Mouse (Mus musculus) thymus, adult 18-20 months (tissue): ENCODE measurements around the gene Cldn10.
A peak's percentile ranks its signal among the peaks of the same experiment; 100 is the strongest.
"Not testable (repeated sequence)": the region's sequence is repeated elsewhere in the genome, so short reads cannot be mapped to it uniquely, and the experiment has no call there.

Experiments
- DNase-seq, 2 experiments: peaks; one replicate each; pipeline ENCODE4 v3.0.0; 2022; ENCODE audit warnings: mixed read lengths in 2 of 2

Gene Cldn10

DNA sequence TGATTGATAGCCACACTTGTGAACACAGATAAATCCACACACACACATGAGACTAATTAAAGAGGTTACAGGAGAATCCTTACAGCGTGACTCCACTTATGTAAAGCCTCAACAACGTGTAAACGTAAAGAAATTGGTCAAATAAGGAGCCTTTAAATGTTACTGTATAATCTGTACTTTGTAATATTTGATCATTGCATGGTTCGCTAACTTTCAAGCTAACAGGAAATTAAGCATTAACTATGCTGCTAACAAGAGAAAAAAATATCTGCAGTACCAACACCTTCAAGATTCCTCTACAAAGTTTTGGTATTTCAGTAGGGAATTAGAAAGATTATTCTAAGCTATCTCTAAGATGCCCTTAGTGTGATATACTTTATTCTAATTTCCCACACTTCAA lies at the start of gene Cldn10:
Cldn10 (plus strand) TSS at position 288 of the 400 bp plus-strand sequence.
- no peak for DNase-seq

- no peak for DNase-seq
Measured at GRCm38 (mm10) chr14:118741780-118742179, 45.9 kb upstream of the Cldn10 start.

GRCm38 (mm10) chr14:118742862-118743261 lies 44.8 kb upstream of the Cldn10 start:
- DNase-seq, result no peak

DNA sequence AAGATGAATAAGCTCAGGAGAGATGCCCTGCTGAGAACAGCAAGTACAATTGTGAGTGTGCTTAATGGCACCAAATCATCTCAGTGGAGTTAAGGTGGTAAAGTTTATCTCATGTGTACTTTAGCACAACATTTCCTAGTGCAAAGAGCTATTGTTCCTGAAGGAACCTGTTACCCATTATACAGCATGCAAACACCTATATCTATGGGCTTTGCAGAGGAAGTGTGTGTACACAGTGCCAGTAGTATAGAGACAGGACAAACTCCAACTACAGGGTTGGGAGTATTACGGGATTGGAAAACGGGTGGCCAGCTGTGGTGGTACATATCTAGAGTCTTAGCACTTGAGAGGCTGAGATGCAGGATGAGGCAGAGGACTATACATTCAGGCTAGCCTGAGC lies 38.6 kb upstream of the Cldn10 start:
- DNase-seq, result no peak

- DNase-seq, result no peak
Measured at GRCm38 (mm10) chr14:118749715-118750114, 38.0 kb upstream of the Cldn10 start.

- no peak for DNase-seq
Measured at GRCm38 (mm10) chr14:118750505-118751192, 37.1 kb upstream of the Cldn10 start.

- DNase-seq, result no peak
Measured at GRCm38 (mm10) chr14:118751193-118751753, 36.4 kb upstream of the Cldn10 start.

DNA sequence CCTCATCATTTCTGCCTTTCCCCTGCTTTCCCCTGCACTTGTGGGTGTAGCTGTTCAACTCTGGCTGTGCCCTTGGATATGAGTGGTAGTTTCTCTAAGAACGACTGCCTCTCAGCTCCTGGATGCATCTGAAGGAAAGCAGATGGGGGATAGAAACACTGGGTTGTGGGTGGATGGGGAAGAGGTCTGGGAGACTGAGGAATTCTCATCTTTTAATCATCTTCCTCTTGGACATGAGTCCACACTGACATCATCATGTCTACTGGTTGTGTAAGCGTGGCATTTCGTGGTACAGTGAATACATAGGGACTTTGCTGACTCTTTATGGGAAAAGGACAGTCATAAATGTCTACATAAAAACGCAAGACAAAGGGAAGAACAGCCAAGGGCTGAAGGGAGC lies 31.7 kb upstream of the Cldn10 start:
- DNase-seq, result no peak

- DNase-seq, result no peak
Measured at GRCm38 (mm10) chr14:118756566-118756965, 31.1 kb upstream of the Cldn10 start.

DNA sequence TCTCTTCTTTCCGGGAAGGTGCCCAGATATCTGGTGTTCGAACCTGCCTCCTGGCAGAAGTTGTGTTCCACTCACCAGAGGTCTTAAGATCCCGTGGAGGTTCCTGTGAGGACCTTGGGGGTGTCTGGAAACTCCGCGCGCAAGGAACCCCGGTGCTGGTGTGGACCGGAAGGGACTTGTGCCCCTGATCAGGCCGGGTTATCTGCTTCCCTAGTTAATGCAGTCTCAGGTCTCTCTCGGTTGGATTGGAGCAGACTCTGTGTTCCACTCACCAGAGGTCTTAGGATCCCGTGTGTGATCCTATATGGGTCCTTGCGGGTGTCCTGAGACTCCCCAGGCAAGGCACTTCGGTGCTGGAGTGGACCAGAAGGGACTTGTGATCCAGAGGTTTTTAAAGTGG lies 24.3 kb upstream of the Cldn10 start:
- not testable (repeated sequence) for DNase-seq

DNA sequence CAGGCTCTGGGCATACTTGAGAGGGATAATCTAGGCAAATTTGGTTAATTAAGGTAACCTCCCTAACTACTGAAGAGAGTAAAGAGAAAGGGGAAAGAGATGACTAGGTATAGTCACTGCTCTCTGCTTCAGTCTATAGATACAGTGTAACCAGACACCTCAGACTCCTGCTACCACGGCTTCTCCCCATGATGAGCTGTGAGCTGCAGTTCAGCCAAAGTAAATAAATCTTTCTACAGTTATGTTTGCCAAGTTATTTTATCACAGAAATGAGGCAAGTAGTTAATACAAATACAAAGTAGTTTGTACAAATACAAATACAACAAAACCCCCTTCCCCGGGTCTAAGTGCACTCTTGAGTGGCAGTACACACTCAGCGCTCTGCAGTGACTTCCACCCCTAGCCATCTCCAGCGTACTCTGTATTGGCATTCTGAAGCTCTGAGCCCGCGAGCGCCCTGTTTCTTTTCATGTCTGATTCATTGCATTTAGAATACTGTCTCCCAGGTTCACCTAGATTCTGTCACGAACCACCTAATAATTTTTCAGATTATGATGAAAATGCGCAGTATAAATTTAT lies 23.7 kb upstream of the Cldn10 start:
- DNase-seq, result no peak

DNA sequence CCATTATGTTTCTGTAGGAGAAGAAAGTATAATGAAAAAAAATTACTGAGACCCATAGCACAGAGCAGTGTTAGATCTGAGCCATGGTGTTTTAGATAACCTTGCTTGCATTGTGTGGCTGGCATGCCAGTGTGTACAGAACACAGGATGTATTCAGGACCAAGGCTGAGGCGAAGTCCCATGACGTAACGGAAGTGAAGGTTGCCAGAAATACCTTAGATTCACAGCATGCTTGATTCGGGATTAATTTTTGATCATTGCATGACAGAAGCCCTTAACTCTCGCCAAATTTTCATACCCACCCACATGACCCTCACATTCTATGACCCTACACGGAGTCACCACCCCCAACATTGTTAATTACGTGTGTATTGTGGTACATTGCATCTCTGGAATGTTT lies 22.4 kb upstream of the Cldn10 start:
- DNase-seq, result no peak

DNA sequence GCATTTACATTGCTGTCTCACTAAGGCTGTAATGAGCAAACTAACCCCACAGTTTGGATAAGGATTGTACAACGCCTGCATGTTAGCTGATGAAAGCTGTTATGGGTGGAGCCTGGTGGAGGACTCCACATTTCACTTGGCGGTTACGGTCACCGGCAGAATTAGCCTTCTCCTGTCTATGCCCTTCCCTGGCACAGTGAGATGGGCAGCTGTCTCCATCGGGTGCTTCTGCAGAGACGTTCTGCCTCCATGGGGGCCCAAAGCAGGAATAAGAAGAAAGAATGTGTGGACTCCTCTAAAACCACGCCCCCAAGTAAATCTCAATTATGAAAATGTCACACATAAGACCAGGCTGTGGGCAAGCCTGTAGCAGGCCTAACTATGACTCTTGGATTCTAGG lies 21.8 kb upstream of the Cldn10 start:
- DNase-seq, result no peak

DNA sequence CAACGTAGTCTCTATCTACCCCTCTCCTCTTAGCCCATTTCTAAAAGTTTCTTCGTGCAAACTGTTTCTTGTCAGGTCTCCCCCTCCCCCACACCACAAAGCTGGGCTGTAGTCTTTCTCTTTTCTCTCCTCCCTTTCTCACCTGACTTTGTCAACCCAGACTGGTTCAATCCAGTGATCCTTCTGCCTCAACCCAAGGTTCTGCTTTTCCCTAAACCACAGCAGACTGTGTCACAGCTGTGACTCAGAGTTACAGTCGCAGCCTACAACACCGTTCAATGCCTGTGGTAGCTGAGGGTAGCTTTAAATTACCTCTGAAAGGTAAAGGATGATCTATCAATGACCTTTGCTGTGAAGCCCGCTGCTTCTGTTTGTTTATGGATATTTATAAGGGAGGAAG lies 21.3 kb upstream of the Cldn10 start:
- no peak for DNase-seq

GRCm38 (mm10) chr14:118767673-118768353 lies 19.9 kb upstream of the Cldn10 start:
- peak; percentile 58 to 63 for DNase-seq

DNA sequence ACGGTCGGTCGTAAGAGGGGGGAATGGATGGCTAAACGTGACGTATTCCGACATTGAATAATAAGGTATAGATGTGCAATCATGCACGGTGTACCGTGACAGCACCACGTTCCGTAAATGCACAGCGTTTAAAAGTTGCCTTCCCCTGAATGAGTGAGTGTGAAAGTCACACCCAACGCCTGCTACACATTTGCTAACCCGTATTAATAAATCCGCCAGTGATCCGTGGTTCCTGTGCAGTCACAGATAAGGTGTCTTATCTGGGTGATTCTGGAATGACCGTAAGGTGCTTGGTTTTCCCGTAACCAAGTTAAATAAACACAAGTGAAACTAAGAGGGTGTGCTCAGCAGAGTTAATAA lies 19.4 kb upstream of the Cldn10 start:
- no peak for DNase-seq

- no peak for DNase-seq
Measured at GRCm38 (mm10) chr14:118773668-118774067, 14.0 kb upstream of the Cldn10 start.

DNA sequence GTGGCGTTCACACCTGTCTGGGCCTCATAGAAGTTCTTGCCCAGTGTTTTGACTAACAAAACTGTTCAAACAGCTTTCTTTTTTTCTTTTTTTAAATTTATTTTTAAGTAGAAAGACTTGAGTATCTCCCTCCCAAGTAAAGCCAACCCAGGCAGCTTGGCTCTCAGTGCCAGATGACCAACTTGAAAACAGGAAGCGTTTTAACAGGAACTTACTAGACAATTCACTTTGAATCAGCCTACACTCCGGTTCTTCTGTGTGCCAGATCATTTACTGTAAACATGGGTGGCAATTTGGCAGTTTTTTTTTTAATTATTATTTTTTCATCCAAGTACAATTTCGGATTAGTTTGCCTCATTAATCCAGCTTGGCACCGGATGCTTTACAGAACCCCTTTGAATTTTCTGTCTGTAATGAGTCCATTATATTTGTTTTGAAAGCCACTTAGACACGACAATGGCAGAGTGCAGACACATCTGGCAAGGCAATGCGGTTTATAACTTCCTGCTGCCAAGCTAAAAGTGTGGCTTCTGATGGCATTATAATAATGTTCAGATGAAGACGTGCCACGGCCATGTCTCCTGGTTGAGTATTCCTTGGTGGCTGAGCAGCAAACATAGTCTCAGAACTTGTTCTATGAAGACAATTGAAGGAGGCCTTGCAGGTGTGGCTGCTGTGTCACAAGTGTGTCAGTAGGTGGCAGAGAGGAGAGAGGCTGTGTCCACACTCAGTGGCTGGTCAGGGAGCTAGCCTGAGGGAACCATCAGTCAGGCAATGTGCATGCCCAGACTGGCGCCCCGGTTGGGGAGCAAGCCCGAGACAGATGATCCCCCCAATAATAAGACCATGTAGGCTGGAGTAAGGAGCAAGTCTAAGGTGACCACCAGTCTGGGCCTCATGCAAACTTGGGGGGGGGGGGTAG lies 12.9 kb upstream of the Cldn10 start:
- DNase-seq, result peak in 1 of 2 experiments; percentile 51

DNA sequence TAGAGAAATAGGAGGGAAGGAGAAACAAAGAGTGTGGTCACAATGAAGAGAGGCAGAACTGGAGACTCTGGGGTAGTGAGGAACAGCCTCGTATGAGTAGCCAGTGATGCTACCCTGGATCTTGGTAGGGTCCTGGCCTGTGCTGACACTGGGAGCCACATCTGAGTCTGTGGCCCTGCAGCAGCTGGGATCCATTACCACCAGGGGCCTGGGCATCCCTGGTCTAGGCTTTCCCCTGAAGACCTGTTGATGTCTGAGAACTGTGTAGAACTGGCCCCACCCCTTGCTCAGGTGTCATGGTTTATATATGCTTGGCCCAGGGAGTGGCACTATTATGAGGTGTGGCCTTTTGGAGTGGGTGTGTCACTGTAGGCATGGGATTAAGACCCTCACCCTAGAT lies 12.2 kb upstream of the Cldn10 start:
- no peak for DNase-seq

- no peak for DNase-seq
Measured at GRCm38 (mm10) chr14:118776372-118776771, 11.3 kb upstream of the Cldn10 start.

DNA sequence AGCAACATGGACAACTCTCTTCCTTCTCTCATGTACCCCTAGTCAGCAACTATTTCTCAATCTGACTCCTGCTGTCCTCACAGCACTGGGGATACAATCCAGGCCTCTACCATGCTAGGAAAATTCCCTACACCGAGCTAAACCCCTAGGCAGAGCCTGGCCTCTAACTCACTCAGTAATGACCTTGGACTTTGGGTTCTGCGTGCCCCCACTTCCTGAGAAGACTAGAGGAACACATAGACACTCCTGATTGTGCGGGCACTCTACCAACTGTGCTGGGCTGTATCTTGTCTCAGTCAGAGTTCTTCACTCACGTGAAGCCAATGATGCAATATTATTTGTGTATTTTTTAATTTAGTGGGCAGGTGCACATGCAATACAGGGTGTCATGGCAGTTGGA lies 10.2 kb upstream of the Cldn10 start:
- DNase-seq, result no peak

DNA sequence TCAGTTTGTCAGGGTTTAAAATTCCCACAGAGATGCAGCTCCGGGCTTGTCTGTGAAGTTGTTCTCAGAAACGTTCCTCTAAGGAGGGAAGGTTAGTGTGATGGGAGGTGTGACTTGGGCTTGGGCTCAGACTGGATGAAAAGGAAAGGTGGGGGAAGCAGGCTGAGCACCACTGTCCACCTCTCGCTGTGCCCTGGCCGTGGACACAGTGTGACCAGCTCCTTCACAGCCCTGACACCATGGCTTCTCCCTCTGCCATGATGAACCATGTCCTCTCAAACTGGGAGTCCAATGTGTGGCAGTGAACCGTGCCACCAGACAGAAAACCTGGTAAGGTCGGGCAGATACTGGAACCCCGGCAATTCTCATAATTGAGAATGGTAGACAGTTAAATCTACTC lies 6.1 kb upstream of the Cldn10 start:
- DNase-seq, result no peak

DNA sequence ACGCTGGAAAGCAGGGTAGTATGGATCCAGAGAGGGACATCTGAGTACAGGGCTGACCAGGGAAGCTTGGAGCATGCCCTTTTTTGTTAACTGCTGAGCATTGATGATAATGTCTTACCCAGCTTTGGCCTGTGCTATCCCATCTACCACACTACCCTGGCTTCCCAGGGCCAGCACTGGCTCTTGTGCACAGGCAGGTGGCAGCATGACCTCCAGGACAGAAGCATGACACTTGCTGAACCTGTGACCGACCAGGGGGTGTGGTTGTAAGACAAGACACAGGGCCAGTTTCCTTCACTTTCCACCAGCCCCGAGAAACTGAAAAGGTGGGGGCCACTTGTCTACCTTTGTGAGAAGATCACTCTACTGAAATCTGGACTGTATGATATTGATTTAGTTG lies 5.5 kb upstream of the Cldn10 start:
- DNase-seq, result no peak
